Mouse (Mus musculus) embryonic facial prominence, embryonic 11.5 days (tissue): ENCODE measurements around the gene Atad1. TPM values are rescaled to one million over a fixed set of nuclear protein-coding genes. Genes with fewer than 3 reads are reported as not detected.
"Not testable (repeated sequence)": the region's sequence is repeated elsewhere in the genome, so short reads cannot be mapped to it uniquely, and the experiment has no call there.

Experiments
- ATAC-seq: fragments of 200-750 bp; cut with Nextera tagmentation; replicated peaks from 2 replicates; pipeline ENCODE4 v1.8.0; 2017; ENCODE audit warnings: low read depth; ENCODE audit not compliant: insufficient number of reproducible peaks, low FRiP score, low TSS enrichment
- DNase-seq: peaks from one replicate; pipeline ENCODE4 v3.0.0-alpha.2; 2015; ENCODE audit warnings: low spot score
- H3K27ac ChIP-seq: fragments of 300-500 bp; sonication (generic); replicated peaks from 2 replicates; pipeline ENCODE4 v1.5.1; 2014; ENCODE audit warnings: mild to moderate bottlenecking, low read depth, low read length, control low read depth
- H3K27me3 ChIP-seq: fragments of 300-500 bp; sonication (generic); 2 replicates; pipeline ENCODE4 v1.6.1; 2014; ENCODE audit warnings: mild to moderate bottlenecking, low read length, moderate library complexity, mixed read lengths; ENCODE audit not compliant: control insufficient read depth, insufficient read depth
- H3K36me3 ChIP-seq: fragments of 300-500 bp; sonication (generic); replicated peaks from 2 replicates; pipeline ENCODE4 v1.6.1; 2014; ENCODE audit warnings: low read depth, mild to moderate bottlenecking, low read length, moderate library complexity, mixed read lengths; ENCODE audit not compliant: control insufficient read depth, insufficient read depth
- H3K4me1 ChIP-seq: fragments of 300-500 bp; sonication (generic); 2 replicates; pipeline ENCODE4 v1.6.1; 2014; ENCODE audit warnings: low read length, mixed read lengths; ENCODE audit not compliant: control insufficient read depth, insufficient read depth
- H3K4me2 ChIP-seq: fragments of 300-500 bp; sonication (generic); 2 replicates; pipeline ENCODE4 v1.6.1; 2014; ENCODE audit warnings: low read depth, mild to moderate bottlenecking, control low read depth, low read length, moderate library complexity
- H3K4me3 ChIP-seq: fragments of 300-500 bp; sonication (generic); 2 replicates; pipeline ENCODE4 v1.5.1; 2014; ENCODE audit warnings: low read depth, low read length, control low read depth
- H3K9ac ChIP-seq: fragments of 300-500 bp; sonication (generic); replicated peaks from 2 replicates; pipeline ENCODE4 v1.6.1; 2014; ENCODE audit warnings: mild to moderate bottlenecking, control low read depth, low read length
- H3K9me3 ChIP-seq: fragments of 300-500 bp; sonication (generic); replicated peaks from 2 replicates; pipeline ENCODE4 v1.6.1; 2016; ENCODE audit warnings: mild to moderate bottlenecking, low read length, inconsistent platforms, mixed read lengths; ENCODE audit not compliant: control insufficient read depth
- WGBS: fragments of 180-500 bp; shearing (Covaris S2); extraction: QIAGEN DNeasy Blood & Tissue Kit; methylation state at CpG from one replicate; pipeline ENCODE4 v1.1.7; 2014; 5-methylcytosine and 5-hydroxymethylcytosine counted together
- polyA plus RNA-seq: library from polyadenylated mRNA; unstranded; fragments of >200 nt; fragmentation: Nextera tagmentation; extraction: Ambion mirVana; gene quantifications from 2 replicates; pipeline ENCODE4 v1.2.1, GENCODE M21; 2014

Atad1 gene
- polyA plus RNA-seq, 1 experiment from 2014 or later: 98.4 TPM

GRCm38 (mm10) chr19:32688227-32688626 is 51.4 kb downstream of the Atad1 start:
- H3K9me3 ChIP-seq, H3K36me3 ChIP-seq, DNase-seq, ATAC-seq, H3K4me3 ChIP-seq, H3K9ac ChIP-seq, H3K4me1 ChIP-seq, H3K27ac ChIP-seq, H3K4me2 ChIP-seq, H3K27me3 ChIP-seq: not testable (repeated sequence)
- 83% methylated on average over 3 of the region's 3 CpGs for WGBS

DNA sequence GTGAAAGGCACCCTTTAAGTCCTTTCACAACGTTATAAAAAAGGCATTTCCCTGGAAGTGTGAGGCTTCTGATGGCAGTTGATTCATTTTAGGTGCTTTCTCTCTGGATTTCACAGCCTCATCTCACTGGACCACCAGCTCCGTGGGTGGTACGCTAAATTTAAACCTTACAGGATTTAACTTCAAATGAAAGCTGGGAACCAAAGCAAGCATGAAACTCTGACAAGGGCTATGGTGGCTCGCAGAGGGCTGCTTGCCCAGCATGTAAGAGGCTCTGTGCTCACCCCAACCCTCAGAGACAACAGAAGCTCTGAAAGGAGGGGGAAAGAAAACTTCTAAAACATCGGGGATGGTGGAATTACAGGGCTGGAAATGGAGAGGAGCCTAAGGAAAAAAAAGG is 51.9 kb downstream of the Atad1 start:
- DNase-seq (no peak), ATAC-seq (no peak)
- H3K27me3 ChIP-seq: no peaks in the 10 kb centered on the region
- H3K36me3 ChIP-seq: no peaks in the 10 kb centered on the region; the same call in 1 of the 2 replicates
- no peak overlapping the region for H3K4me2 ChIP-seq
- H3K27ac ChIP-seq: no peak overlapping the region
- no peak overlapping the region for H3K9ac ChIP-seq
- H3K4me1 ChIP-seq: no peaks in the 10 kb centered on the region
- H3K9me3 ChIP-seq: no peaks in the 10 kb centered on the region
- 94% methylated on average over 5 of the region's 5 CpGs for WGBS
- H3K4me3 ChIP-seq: no peak overlapping the region

- no peak for DNase-seq
- no peak overlapping the region for H3K9ac ChIP-seq
- WGBS: 93% methylated on average over 5 of the region's 5 CpGs
- no peaks in the 10 kb centered on the region; the same call in 1 of the 2 replicates for H3K36me3 ChIP-seq
- H3K4me3 ChIP-seq: no peak overlapping the region
- no peaks in the 10 kb centered on the region for H3K27me3 ChIP-seq
- no peak for ATAC-seq
- no peak overlapping the region for H3K4me2 ChIP-seq
- H3K4me1 ChIP-seq: no peaks in the 10 kb centered on the region
- H3K27ac ChIP-seq: no peak overlapping the region
- no peaks in the 10 kb centered on the region for H3K9me3 ChIP-seq
These were observed 56.5 kb downstream of the Atad1 start for GRCm38 (mm10) chr19:32683081-32683480.

- WGBS: 93% methylated on average over 2 of the region's 2 CpGs
- ATAC-seq: no peak
- no peak for DNase-seq
- Histone ChIP-seq H3K36me3 (no peaks in the 10 kb centered on the region; the same call in 1 of the 2 replicates), H3K4me1 (no peaks in the 10 kb centered on the region), H3K27ac (no peak overlapping the region), H3K4me3 (no peak overlapping the region), H3K4me2 (no peak overlapping the region), H3K9ac (no peak overlapping the region), H3K27me3 (no peaks in the 10 kb centered on the region), H3K9me3 (no peaks in the 10 kb centered on the region)
These were observed 58.7 kb downstream of the Atad1 start for GRCm38 (mm10) chr19:32680894-32681293.

DNA sequence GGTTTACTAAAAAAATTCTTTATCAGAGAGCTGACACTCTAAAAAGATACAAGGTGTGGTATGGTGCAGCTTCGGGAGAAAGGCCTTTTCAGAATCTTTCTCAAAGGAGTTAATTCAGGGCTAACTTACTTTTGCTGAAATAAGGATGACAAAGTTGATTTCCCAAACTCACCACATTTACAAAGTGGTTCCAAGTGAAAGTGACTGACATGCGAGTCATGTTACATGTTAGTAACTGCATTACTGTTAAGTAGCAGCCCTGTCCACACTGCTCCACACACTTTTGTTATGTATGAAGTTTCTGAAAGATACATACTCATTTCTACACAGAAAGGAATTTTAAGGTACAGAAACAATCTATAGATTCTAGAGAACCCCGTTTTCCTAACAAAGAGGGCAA is 63.8 kb downstream of the Atad1 start:
- Histone ChIP-seq H3K27ac (no peak overlapping the region), H3K9ac (no peak overlapping the region), H3K4me1 (no peaks in the 10 kb centered on the region), H3K36me3 (peaks cover 2% of the 10 kb centered on the region; the same call in 1 of the 2 replicates), H3K4me2 (no peak overlapping the region), H3K27me3 (no peaks in the 10 kb centered on the region), H3K4me3 (no peak overlapping the region), H3K9me3 (no peaks in the 10 kb centered on the region)
- 92% methylated on average over 3 of the region's 3 CpGs for WGBS
- ATAC-seq (no peak), DNase-seq (no peak)

GRCm38 (mm10) chr19:32667830-32668229 is 71.8 kb downstream of the Atad1 start:
- not testable (repeated sequence) for H3K27ac ChIP-seq, H3K27me3 ChIP-seq, H3K9me3 ChIP-seq, DNase-seq, H3K9ac ChIP-seq, H3K4me2 ChIP-seq, ATAC-seq, H3K4me1 ChIP-seq, H3K36me3 ChIP-seq, H3K4me3 ChIP-seq
- 100% methylated on average over 1 of the region's 1 CpGs for WGBS

DNA sequence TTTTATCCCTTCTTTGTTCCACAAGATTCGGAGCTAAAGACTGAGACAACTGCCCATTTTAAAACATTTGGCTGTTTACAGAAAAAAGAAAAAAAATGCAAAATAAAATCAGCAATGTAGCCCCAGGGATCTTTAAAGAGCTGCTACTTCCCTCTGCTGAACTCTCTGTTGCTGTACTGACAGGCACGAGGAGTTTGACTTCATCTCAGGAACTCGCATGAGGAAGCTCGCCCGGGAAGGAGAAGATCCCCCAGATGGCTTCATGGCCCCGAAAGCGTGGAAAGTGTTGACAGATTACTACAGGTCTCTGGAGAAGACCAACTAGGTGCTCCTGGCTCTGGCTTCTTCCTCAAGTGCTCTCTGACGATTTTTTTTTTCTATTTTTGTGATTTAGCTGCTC is 74.3 kb downstream of the Atad1 start:
- no peak for DNase-seq
- Histone ChIP-seq H3K27me3 (no peaks in the 10 kb centered on the region), H3K36me3 (no peaks in the 10 kb centered on the region), H3K27ac (no peak overlapping the region), H3K9ac (no peak overlapping the region), H3K9me3 (no peaks in the 10 kb centered on the region), H3K4me3 (no peak overlapping the region), H3K4me1 (no peaks in the 10 kb centered on the region), H3K4me2 (no peak overlapping the region)
- 89% methylated on average over 8 of the region's 8 CpGs for WGBS
- ATAC-seq: no peak

- ATAC-seq (no peak), DNase-seq (no peak)
- WGBS: 95% methylated on average over 6 of the region's 6 CpGs
- H3K4me3 ChIP-seq: no peak overlapping the region
- no peak overlapping the region for H3K4me2 ChIP-seq
- no peaks in the 10 kb centered on the region for H3K9me3 ChIP-seq
- no peak overlapping the region for H3K9ac ChIP-seq
- H3K36me3 ChIP-seq: no peaks in the 10 kb centered on the region
- no peaks in the 10 kb centered on the region for H3K27me3 ChIP-seq
- no peak overlapping the region for H3K27ac ChIP-seq
- no peaks in the 10 kb centered on the region for H3K4me1 ChIP-seq
These were observed 76.7 kb downstream of the Atad1 start for GRCm38 (mm10) chr19:32662936-32663335.
